Comparison of ENCODE assay signal across 8 mouse cellular contexts in the genomic region with DNA sequence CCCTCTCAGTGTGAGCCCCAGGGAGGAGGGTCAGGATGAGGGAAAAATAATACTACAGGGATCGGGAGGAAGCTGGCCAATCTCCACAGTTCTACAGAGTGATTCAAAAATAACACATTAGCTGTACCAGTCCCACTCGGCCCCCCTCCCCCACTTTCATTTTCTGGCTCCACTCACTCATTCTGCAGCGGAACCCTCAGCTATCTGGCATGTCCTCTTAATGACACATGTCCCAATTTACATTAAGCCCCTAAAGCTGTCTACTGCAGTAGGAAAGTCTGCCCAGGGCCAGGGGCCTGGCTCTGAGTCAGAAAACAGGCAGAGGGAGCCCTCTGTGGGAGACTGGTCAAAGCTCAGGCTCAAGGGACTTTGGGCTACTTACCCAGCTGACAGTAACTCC. TPM values are rescaled to one million over a fixed set of nuclear protein-coding genes. Genes with fewer than 3 reads are reported as not detected.
DNase-seq lines count a peak whose midpoint lies in the region; ATAC-seq and TF ChIP-seq lines count a peak whose summit lies in the region.

No protein-coding gene starts in this region.

- H3K36me3 ChIP-seq in forebrain, embryonic 12.5 days (replicated peaks), result no peaks in the 10 kb centered on the region
- peaks cover 3% of the 10 kb centered on the region; the same call in 1 of the 2 replicates for H3K36me3 ChIP-seq in midbrain, embryonic 10.5 days
- no peaks in the 10 kb centered on the region for H3K36me3 ChIP-seq in stomach, postnatal 0 days (ENCODE audit: control insufficient read depth, insufficient read depth, low read length)
- no peaks in the 10 kb centered on the region for H3K36me3 ChIP-seq in thymus, adult 2 months (ENCODE audit: control insufficient read depth, insufficient read depth, low read length)

- peak overlapping the region; percentile 87 for H3K27ac ChIP-seq in forebrain, embryonic 12.5 days
- peak overlapping the region; percentile 75 for H3K27ac ChIP-seq in midbrain, embryonic 10.5 days (replicated peaks)
- peak overlapping the region; percentile 0; the same call in 1 of the 2 replicates for H3K27ac ChIP-seq in stomach, postnatal 0 days (replicated peaks)
- H3K27ac ChIP-seq in thymus, adult 2 months (ENCODE audit: control insufficient read depth, insufficient read depth, low read length), result no peak overlapping the region

- TF ChIP-seq CTCF in stomach, postnatal 0 days (IDR thresholded peaks at IDR 0.05; ENCODE audit: low read depth), result peak; percentile 69
- TF ChIP-seq CTCF in thymus, adult 2 months (IDR thresholded peaks at IDR 0.05; ENCODE audit: borderline replicate concordance, control insufficient read depth, extremely low read depth, insufficient read depth, low read length, poor library complexity), result no peak

- TF ChIP-seq POLR2A in thymus, adult 2 months (IDR thresholded peaks at IDR 0.05; ENCODE audit: control insufficient read depth, extremely low read depth, insufficient read depth, low read length, poor library complexity), result no peak

- peak overlapping the region; percentile 33; the same call in 1 of the 2 replicates for H3K9ac ChIP-seq in forebrain, embryonic 12.5 days
- no peak overlapping the region for H3K9ac ChIP-seq in stomach, postnatal 0 days (ENCODE audit: low read length)

- peak; percentile 67 for DNase-seq in 416B (ENCODE audit: low read depth)
- DNase-seq in adrenal gland, postnatal 25 days, result peak; percentile 38
- DNase-seq in heart, postnatal 25 days (ENCODE audit: low spot score), result peak; percentile 29
- DNase-seq in kidney, postnatal 4 days, result peak; percentile 63 to 80
- peak; percentile 59 for DNase-seq in midbrain, embryonic 10.5 days (ENCODE audit: low spot score)
- peak; percentile 51 for DNase-seq in stomach, postnatal 0 days (ENCODE audit: low spot score)
- no peak for DNase-seq in thymus, adult 2 months

- TF ChIP-seq EP300 in stomach, postnatal 0 days (optimal IDR thresholded peaks at IDR 0.05), result no peak

- peak overlapping the region; percentile 44 for H3K4me2 ChIP-seq in forebrain, embryonic 12.5 days
- H3K4me2 ChIP-seq in stomach, postnatal 0 days (replicated peaks; ENCODE audit: low read depth), result no peak overlapping the region

- ATAC-seq in forebrain, embryonic 12.5 days (ENCODE audit: low FRiP score), result peak; percentile 27
- ATAC-seq in stomach, postnatal 0 days (ENCODE audit: low FRiP score, low TSS enrichment), result no peak

- H3K4me3 ChIP-seq in forebrain, embryonic 12.5 days (replicated peaks), result no peak overlapping the region
- H3K4me3 ChIP-seq in midbrain, embryonic 10.5 days, result peak overlapping the region; percentile 41
- H3K4me3 ChIP-seq in stomach, postnatal 0 days (ENCODE audit: low read depth, low read length), result no peak overlapping the region
- no peak overlapping the region for H3K4me3 ChIP-seq in thymus, adult 2 months (ENCODE audit: control insufficient read depth, insufficient read depth, low read length)

- intact Hi-C loops in heart, postnatal 25 days (cut with DNase I), result loop anchor here (1.0 to 2.0 kb wide), 2 partner anchors 77 to 84 kb away; partner anchors contain the start of gene Mmp15

- peaks cover 82% of the 10 kb centered on the region for H3K4me1 ChIP-seq in forebrain, embryonic 12.5 days
- H3K4me1 ChIP-seq in midbrain, embryonic 10.5 days, result peaks cover 74% of the 10 kb centered on the region
- H3K4me1 ChIP-seq in stomach, postnatal 0 days (replicated peaks; ENCODE audit: control insufficient read depth, insufficient read depth), result peaks cover 15% of the 10 kb centered on the region
- H3K4me1 ChIP-seq in thymus, adult 2 months (replicated peaks; ENCODE audit: control insufficient read depth, insufficient read depth, low read length), result peaks cover 19% of the 10 kb centered on the region

- no peaks in the 10 kb centered on the region for H3K9me3 ChIP-seq in forebrain, embryonic 12.5 days
- no peaks in the 10 kb centered on the region for H3K9me3 ChIP-seq in midbrain, embryonic 10.5 days (replicated peaks)
- no peaks in the 10 kb centered on the region for H3K9me3 ChIP-seq in stomach, postnatal 0 days (ENCODE audit: control insufficient read depth, low read length)

- WGBS in forebrain, embryonic 12.5 days, result 4% methylated on average over 3 of the region's 3 CpGs
- 17% methylated on average over 3 of the region's 3 CpGs for WGBS in midbrain, embryonic 10.5 days
- WGBS in stomach, postnatal 0 days, result 25% methylated on average over 3 of the region's 3 CpGs
- WGBS in thymus, adult 2 months, result 88% methylated on average over 3 of the region's 3 CpGs

- H3K27me3 ChIP-seq in forebrain, embryonic 12.5 days, result no peaks in the 10 kb centered on the region
- H3K27me3 ChIP-seq in midbrain, embryonic 10.5 days (ENCODE audit: low read depth, poor library complexity, severe bottlenecking), result no peaks in the 10 kb centered on the region
- H3K27me3 ChIP-seq in stomach, postnatal 0 days (ENCODE audit: control insufficient read depth, insufficient read depth, low read length), result no peaks in the 10 kb centered on the region
- H3K27me3 ChIP-seq in thymus, adult 2 months (ENCODE audit: control insufficient read depth, insufficient read depth, low read length), result no peaks in the 10 kb centered on the region

RNA-seq across cellular contexts. Expression of gene Cfap20, which starts 4.7 kb away (rescaled TPM):
- total RNA-seq in adrenal gland, postnatal 25 days (2021), result 53.1 and 58.0 TPM in 2 replicates
- 139 and 140 TPM in 2 replicates for polyA plus RNA-seq in forebrain, embryonic 12.5 days (2016; fragmentation: Nextera tagmentation; extraction: Ambion mirVana)
- 10 to 100 TPM; 27.1 to 28.7 TPM for total RNA-seq in heart, postnatal 25 days (2021)
- polyA plus RNA-seq in midbrain, embryonic 10.5 days (2016; fragmentation: Nextera tagmentation; extraction: Ambion mirVana), result 145 and 150 TPM in 2 replicates
- 85.5 and 85.7 TPM in 2 replicates for polyA plus RNA-seq in stomach, postnatal 0 days (2015; fragmentation: Nextera tagmentation; extraction: Ambion mirVana)
- polyA plus RNA-seq in thymus, adult 2 months (2012; rRNA removed), result 65.9 and 67.2 TPM in 2 replicates

RNA-seq across cellular contexts. Expression of gene Csnk2a2, which starts 59.9 kb away (rescaled TPM):
- 59.6 and 88.3 TPM in 2 replicates for total RNA-seq in adrenal gland, postnatal 25 days (2021)
- 13.6 and 13.7 TPM in 2 replicates for polyA plus RNA-seq in forebrain, embryonic 12.5 days (2016; fragmentation: Nextera tagmentation; extraction: Ambion mirVana)
- 10 to 100 TPM; 26.0 to 27.3 TPM for total RNA-seq in heart, postnatal 25 days (2021)
- polyA plus RNA-seq in midbrain, embryonic 10.5 days (2016; fragmentation: Nextera tagmentation; extraction: Ambion mirVana), result 10.8 and 11.1 TPM in 2 replicates
- 7.3 and 7.9 TPM in 2 replicates for polyA plus RNA-seq in stomach, postnatal 0 days (2015; fragmentation: Nextera tagmentation; extraction: Ambion mirVana)
- polyA plus RNA-seq in thymus, adult 2 months (2012; rRNA removed), result 35.2 and 36.0 TPM in 2 replicates
